Mouse (Mus musculus) neural tube, embryonic 15.5 days (tissue): Measurements from ENCODE around the gene Suz12. TPM values are rescaled to one million over a fixed set of nuclear protein-coding genes. Genes with fewer than 3 reads are reported as not detected.
"Not testable (repeated sequence)": the region's sequence is repeated elsewhere in the genome, so short reads cannot be mapped to it uniquely, and the experiment has no call there.

ENCODE experiments used
- ATAC-seq: fragments of 200-750 bp; cut with Nextera tagmentation; 2 replicates; pipeline ENCODE4 v1.8.0; 2017; ENCODE audit warnings: mild to moderate bottlenecking, moderate TSS enrichment, moderate library complexity; ENCODE audit not compliant: low FRiP score
- H3K27ac ChIP-seq: fragments of 300-500 bp; sonication (generic); replicated peaks from 2 replicates; pipeline ENCODE4 v1.5.1; 2015; ENCODE audit warnings: mild to moderate bottlenecking, inconsistent platforms
- H3K27me3 ChIP-seq: fragments of 300-500 bp; sonication (generic); replicated peaks from 2 replicates; pipeline ENCODE4 v1.6.1; 2015; ENCODE audit warnings: inconsistent platforms
- H3K36me3 ChIP-seq: fragments of 300-500 bp; sonication (generic); 2 replicates; pipeline ENCODE4 v1.6.1; 2015; ENCODE audit warnings: inconsistent platforms
- H3K4me1 ChIP-seq: fragments of 300-500 bp; sonication (generic); 2 replicates; pipeline ENCODE4 v1.6.1; 2015; ENCODE audit warnings: inconsistent platforms
- H3K4me2 ChIP-seq: fragments of 300-500 bp; sonication (generic); 2 replicates; pipeline ENCODE4 v1.6.1; 2015; ENCODE audit warnings: inconsistent platforms, mild to moderate bottlenecking, moderate library complexity
- H3K4me3 ChIP-seq: fragments of 300-500 bp; sonication (generic); replicated peaks from 2 replicates; pipeline ENCODE4 v1.5.1; 2015; ENCODE audit warnings: mild to moderate bottlenecking, inconsistent platforms
- H3K9ac ChIP-seq: fragments of 300-500 bp; sonication (generic); replicated peaks from 2 replicates; pipeline ENCODE4 v1.6.1; 2015; ENCODE audit warnings: mild to moderate bottlenecking, inconsistent platforms
- H3K9me3 ChIP-seq: fragments of 300-500 bp; sonication (generic); replicated peaks from 2 replicates; pipeline ENCODE4 v1.6.1; 2016; ENCODE audit warnings: inconsistent platforms
- WGBS: fragments of 180-500 bp; shearing (Covaris S2); methylation state at CpG from one replicate; pipeline ENCODE4 v1.1.7; 2015; ENCODE audit warnings: mixed read lengths; 5-methylcytosine and 5-hydroxymethylcytosine counted together
- polyA plus RNA-seq: library from polyadenylated mRNA; unstranded; fragments of >200 nt; fragmentation: Nextera tagmentation; extraction: Ambion mirVana; gene quantifications from 2 replicates; pipeline ENCODE4 v1.2.1, GENCODE M21; 2015

Suz12 gene
- polyA plus RNA-seq, 1 experiment from 2014 or later: 11.1 TPM

GRCm38 (mm10) chr11:79993356-79994270 is 707 bp downstream of the Suz12 start:
- Histone ChIP-seq H3K36me3 (no peaks in the 10 kb centered on the region), H3K4me1 (peaks cover 7% of the 10 kb centered on the region), H3K4me2 (peak overlapping the region; percentile 93), H3K27me3 (no peaks in the 10 kb centered on the region), H3K9me3 (no peaks in the 10 kb centered on the region), H3K4me3 (peak overlapping the region; percentile 80), H3K9ac (peak overlapping the region; percentile 88), H3K27ac (peak overlapping the region; percentile 98)
- WGBS: under 1% methylated on average over 68 of the region's 74 CpGs
- peak; percentile 48 for ATAC-seq

- Histone ChIP-seq H3K4me2 (peak overlapping the region; percentile 93), H3K4me1 (peaks cover 7% of the 10 kb centered on the region), H3K4me3 (peak overlapping the region; percentile 80), H3K36me3 (peaks cover 2% of the 10 kb centered on the region; the same call in 1 of the 2 replicates), H3K9ac (peak overlapping the region; percentile 88), H3K9me3 (no peaks in the 10 kb centered on the region), H3K27me3 (no peaks in the 10 kb centered on the region), H3K27ac (no peak overlapping the region)
- no peak for ATAC-seq
- WGBS: 4% methylated on average over 7 of the region's 7 CpGs
Measured at GRCm38 (mm10) chr11:79994271-79994988, 1.5 kb downstream of the Suz12 start.

- H3K36me3 ChIP-seq: peaks cover 53% of the 10 kb centered on the region
Measured at GRCm38 (mm10) chr11:80016533-80016932, 23.6 kb downstream of the Suz12 start.

GRCm38 (mm10) chr11:80019792-80020191 is 26.9 kb downstream of the Suz12 start:
- WGBS: 91% methylated on average over 1 of the region's 1 CpGs
- no peak overlapping the region for H3K9ac ChIP-seq
- no peaks in the 10 kb centered on the region for H3K4me1 ChIP-seq
- H3K4me2 ChIP-seq: no peak overlapping the region
- H3K27me3 ChIP-seq: no peaks in the 10 kb centered on the region
- no peak overlapping the region for H3K4me3 ChIP-seq
- H3K9me3 ChIP-seq: no peaks in the 10 kb centered on the region
- ATAC-seq: no peak
- H3K36me3 ChIP-seq: peaks cover 55% of the 10 kb centered on the region
- no peak overlapping the region for H3K27ac ChIP-seq

More at GRCm38 (mm10) chr11:80016533-80016932, 23.6 kb downstream of the Suz12 start:
- H3K27me3 ChIP-seq, H3K27ac ChIP-seq, H3K9ac ChIP-seq, H3K4me2 ChIP-seq, H3K4me1 ChIP-seq, ATAC-seq, H3K4me3 ChIP-seq, H3K9me3 ChIP-seq: not testable (repeated sequence)
- WGBS: over 99% methylated on average over 5 of the region's 5 CpGs

GRCm38 (mm10) chr11:80021306-80021705 is 28.4 kb downstream of the Suz12 start:
- Histone ChIP-seq H3K27me3 (no peaks in the 10 kb centered on the region), H3K4me1 (no peaks in the 10 kb centered on the region), H3K4me3 (no peak overlapping the region), H3K9ac (no peak overlapping the region), H3K9me3 (no peaks in the 10 kb centered on the region), H3K27ac (no peak overlapping the region), H3K4me2 (no peak overlapping the region), H3K36me3 (peaks cover 61% of the 10 kb centered on the region)
- no peak for ATAC-seq
- WGBS: 95% methylated on average over 4 of the region's 4 CpGs

GRCm38 (mm10) chr11:80037495-80037894 is 44.6 kb downstream of the Suz12 start:
- Histone ChIP-seq H3K4me2 (no peak overlapping the region), H3K9ac (no peak overlapping the region), H3K27ac (no peak overlapping the region), H3K4me3 (no peak overlapping the region), H3K36me3 (peaks cover 20% of the 10 kb centered on the region), H3K4me1 (no peaks in the 10 kb centered on the region), H3K9me3 (no peaks in the 10 kb centered on the region), H3K27me3 (no peaks in the 10 kb centered on the region)
- 84% methylated on average over 8 of the region's 8 CpGs for WGBS
- ATAC-seq: no peak

- H3K9ac ChIP-seq: no peak overlapping the region
- H3K4me2 ChIP-seq: no peak overlapping the region
- 59% methylated on average over 10 of the region's 10 CpGs for WGBS
- H3K4me1 ChIP-seq: no peaks in the 10 kb centered on the region
- H3K27me3 ChIP-seq: no peaks in the 10 kb centered on the region
- ATAC-seq: no peak
- H3K27ac ChIP-seq: no peak overlapping the region
- H3K36me3 ChIP-seq: 0 out of 2 replicates have a peak, but pooled peaks cover 3% of the 10 kb centered on the region
- H3K9me3 ChIP-seq: no peaks in the 10 kb centered on the region
- H3K4me3 ChIP-seq: no peak overlapping the region
Measured at GRCm38 (mm10) chr11:80042615-80043418, 49.9 kb downstream of the Suz12 start.

- Histone ChIP-seq H3K27me3 (no peaks in the 10 kb centered on the region), H3K36me3 (peaks cover 7% of the 10 kb centered on the region), H3K4me1 (no peaks in the 10 kb centered on the region), H3K27ac (no peak overlapping the region), H3K9me3 (no peaks in the 10 kb centered on the region), H3K4me3 (no peak overlapping the region), H3K9ac (no peak overlapping the region), H3K4me2 (no peak overlapping the region)
- ATAC-seq: no peak
- 87% methylated on average over 8 of the region's 8 CpGs for WGBS
Measured at GRCm38 (mm10) chr11:80043419-80043817, 50.5 kb downstream of the Suz12 start.

GRCm38 (mm10) chr11:80046856-80047255 is 54.0 kb downstream of the Suz12 start:
- no peak for ATAC-seq
- H3K27ac ChIP-seq: no peak overlapping the region
- H3K4me2 ChIP-seq: no peak overlapping the region
- H3K27me3 ChIP-seq: no peaks in the 10 kb centered on the region
- H3K9ac ChIP-seq: no peak overlapping the region
- peaks cover 7% of the 10 kb centered on the region; the same call in 1 of the 2 replicates for H3K4me1 ChIP-seq
- WGBS: 90% methylated on average over 7 of the region's 7 CpGs
- H3K36me3 ChIP-seq: peaks cover 11% of the 10 kb centered on the region
- H3K4me3 ChIP-seq: no peak overlapping the region
- no peaks in the 10 kb centered on the region for H3K9me3 ChIP-seq

GRCm38 (mm10) chr11:80050088-80050487 is 57.2 kb downstream of the Suz12 start:
- Histone ChIP-seq H3K4me3 (no peak overlapping the region), H3K27me3 (no peaks in the 10 kb centered on the region), H3K9me3 (no peaks in the 10 kb centered on the region), H3K36me3 (peaks cover 16% of the 10 kb centered on the region), H3K9ac (no peak overlapping the region), H3K27ac (no peak overlapping the region), H3K4me1 (peaks cover 7% of the 10 kb centered on the region; the same call in 1 of the 2 replicates), H3K4me2 (no peak overlapping the region)
- 36% methylated on average over 2 of the region's 2 CpGs for WGBS
- no peak for ATAC-seq

- peaks cover 26% of the 10 kb centered on the region for H3K36me3 ChIP-seq
- H3K9me3 ChIP-seq: no peaks in the 10 kb centered on the region
- H3K27ac ChIP-seq: no peak overlapping the region
- peaks cover 7% of the 10 kb centered on the region; the same call in 1 of the 2 replicates for H3K4me1 ChIP-seq
- 78% methylated on average over 7 of the region's 7 CpGs for WGBS
- ATAC-seq: no peak
- no peak overlapping the region for H3K4me3 ChIP-seq
- H3K9ac ChIP-seq: no peak overlapping the region
- no peaks in the 10 kb centered on the region for H3K27me3 ChIP-seq
- no peak overlapping the region for H3K4me2 ChIP-seq
Measured at GRCm38 (mm10) chr11:80052456-80052855, 59.5 kb downstream of the Suz12 start.
